Mouse (Mus musculus) myocyte (in vitro differentiated cells): ENCODE measurements around the gene Pld5. TPM values are rescaled to one million over a fixed set of nuclear protein-coding genes. Genes with fewer than 3 reads are reported as not detected.

Experiments used
- H3K27me3 ChIP-seq: one replicate; pipeline ENCODE4 v1.6.1; 2011; ENCODE audit not compliant: control insufficient read depth, insufficient read depth, insufficient read length
- H3K36me3 ChIP-seq: one replicate; pipeline ENCODE4 v1.6.1; 2011; ENCODE audit not compliant: control insufficient read depth, insufficient read depth
- H3K4me2 ChIP-seq: one replicate; pipeline ENCODE4 v1.6.1; 2011; ENCODE audit warnings: low read depth, control low read depth
- H3K4me3 ChIP-seq: one replicate; pipeline ENCODE4 v1.5.1; 2011; ENCODE audit warnings: mild to moderate bottlenecking, control low read depth, moderate library complexity
- H3K79me2 ChIP-seq: one replicate; pipeline ENCODE4 v1.6.1; 2011; ENCODE audit not compliant: control insufficient read depth, insufficient read depth
- H3ac ChIP-seq: one replicate; pipeline ENCODE4 v1.6.1; 2011; ENCODE audit not compliant: control insufficient read depth, insufficient read length
- CEBPB ChIP-seq: IDR thresholded peaks from 2 replicates; pipeline ENCODE4 v1.6.1; 2011; ENCODE audit warnings: mild to moderate bottlenecking, moderate library complexity; ENCODE audit not compliant: poor library complexity, insufficient read depth, severe bottlenecking
- E2F4 ChIP-seq: IDR thresholded peaks from one replicate; pipeline ENCODE4 v1.6.1; 2011; ENCODE audit warnings: mild to moderate bottlenecking, control low read depth, moderate library complexity; ENCODE audit not compliant: insufficient read depth
- MAX ChIP-seq: IDR thresholded peaks from one replicate; pipeline ENCODE4 v1.6.1; 2011; ENCODE audit warnings: low read depth, mild to moderate bottlenecking, control low read depth
- MYOD1 ChIP-seq, 3 experiments: IDR thresholded peaks; one replicate each; pipeline ENCODE4 v1.6.1; 2011; ENCODE audit warnings: control low read depth in 2 of 3, low read depth in 2 of 3, mild to moderate bottlenecking in 2 of 3, moderate library complexity in 1 of 3; ENCODE audit not compliant: insufficient read length in 2 of 3, control insufficient read depth in 1 of 3
- MYOG ChIP-seq, 3 experiments: IDR thresholded peaks; one replicate each; pipeline ENCODE4 v1.6.1; 2011; ENCODE audit warnings: control low read depth in 2 of 3, low read depth in 2 of 3, mild to moderate bottlenecking in 2 of 3; ENCODE audit not compliant: insufficient read length in 2 of 3, control insufficient read depth in 1 of 3, insufficient read depth in 1 of 3
- POLR2A ChIP-seq: IDR thresholded peaks from one replicate; pipeline ENCODE4 v1.6.1; 2011; ENCODE audit warnings: low read depth, mild to moderate bottlenecking, control low read depth, moderate library complexity; ENCODE audit not compliant: insufficient read length
- POLR2AphosphoS2 ChIP-seq: IDR thresholded peaks from one replicate; pipeline ENCODE4 v1.6.1; 2011; ENCODE audit warnings: low read depth, control low read depth; ENCODE audit not compliant: insufficient read length
- REST ChIP-seq: IDR thresholded peaks from one replicate; pipeline ENCODE4 v1.6.1; 2011; ENCODE audit warnings: mild to moderate bottlenecking, control low read depth, moderate library complexity; ENCODE audit not compliant: insufficient read depth, insufficient read length
- SRF ChIP-seq: IDR thresholded peaks from one replicate; pipeline ENCODE4 v1.6.1; 2011; ENCODE audit warnings: low read depth; ENCODE audit not compliant: control insufficient read depth, insufficient read length
- TCF12 ChIP-seq: IDR thresholded peaks from one replicate; pipeline ENCODE4 v1.6.1; 2011; ENCODE audit warnings: mild to moderate bottlenecking, control low read depth; ENCODE audit not compliant: poor library complexity, insufficient read depth, severe bottlenecking
- TCF3 ChIP-seq: IDR thresholded peaks from one replicate; pipeline ENCODE4 v1.6.1; 2011; ENCODE audit warnings: low read depth, control low read depth; ENCODE audit not compliant: insufficient read length
- USF1 ChIP-seq: IDR thresholded peaks from one replicate; pipeline ENCODE4 v1.6.1; 2011; ENCODE audit warnings: low read depth, mild to moderate bottlenecking, control low read depth, moderate library complexity
- polyA plus RNA-seq: library from polyadenylated mRNA; unstranded; fragments of >200 nt; fragmentation: generic; extraction: Trizol; gene quantifications from one replicate; pipeline ENCODE4 v1.2.1, GENCODE M21; 2012; ENCODE audit warnings: missing spikeins

Gene Pld5
- polyA plus RNA-seq, 1 experiment = not detected

DNA sequence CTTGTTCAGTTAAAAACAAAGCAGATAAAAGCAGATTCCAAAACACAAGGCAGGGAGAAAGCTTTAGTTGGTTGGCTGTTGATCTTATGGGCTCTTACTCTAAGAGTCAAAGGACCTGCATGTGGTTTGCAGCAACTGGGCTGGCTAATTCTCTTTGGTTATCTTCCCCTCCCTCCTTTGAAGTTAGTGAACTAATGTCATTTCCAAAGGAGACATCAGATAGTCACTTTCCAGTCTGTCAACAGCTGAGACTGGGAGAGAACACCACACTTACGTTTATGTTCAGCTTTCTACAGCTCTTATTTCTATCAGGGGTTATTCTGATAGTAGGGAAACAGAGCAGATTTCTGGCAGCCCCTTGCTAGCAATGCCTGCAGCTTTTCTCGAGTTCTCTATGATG is 151.3 kb downstream of the Pld5 start:
- no peak for TF ChIP-seq MYOG (IDR thresholded peaks at IDR 0.05; ENCODE audit: control insufficient read depth in 1 of 3, insufficient read depth in 1 of 3, insufficient read length in 2 of 3, low read depth in 2 of 3)
- TF ChIP-seq E2F4 = no peak
- TF ChIP-seq CEBPB = no peak
- TF ChIP-seq TCF12 = no peak
- TF ChIP-seq POLR2AphosphoS2 = no peak
- TF ChIP-seq REST = no peak
- no peak for TF ChIP-seq MAX
- TF ChIP-seq TCF3 = no peak
- no peak for TF ChIP-seq MYOD1 (IDR thresholded peaks at IDR 0.05; ENCODE audit: control insufficient read depth in 1 of 3, insufficient read length in 2 of 3, low read depth in 2 of 3)
- TF ChIP-seq POLR2A = no peak
- no peak for TF ChIP-seq USF1
- TF ChIP-seq SRF = no peak
- Histone ChIP-seq H3K27me3 (no peaks in the 10 kb centered on the region), H3K36me3 (no peaks in the 10 kb centered on the region), H3K4me3 (no peak overlapping the region), H3ac (no peak overlapping the region), H3K79me2 (no peaks in the 10 kb centered on the region), H3K4me2 (no peak overlapping the region)

DNA sequence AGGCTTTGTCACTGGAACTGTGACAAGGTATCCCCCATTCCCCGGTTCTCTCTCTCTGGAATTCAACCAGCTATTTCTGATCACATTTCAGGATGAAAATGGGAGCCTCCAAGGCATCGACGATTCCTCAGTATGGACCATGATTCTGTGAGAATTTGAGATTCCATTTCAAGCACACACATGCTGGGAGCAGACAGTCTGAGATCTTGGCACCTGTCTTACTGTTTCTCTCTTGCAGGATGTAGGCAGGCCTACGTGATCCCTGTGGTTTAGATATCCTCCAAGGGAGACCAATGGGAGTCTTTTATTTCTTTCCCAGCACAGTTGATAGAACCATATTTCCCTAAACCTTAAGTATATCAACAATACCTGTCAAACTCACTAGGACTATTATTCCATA is 159.5 kb downstream of the Pld5 start:
- Histone ChIP-seq H3K79me2 (no peaks in the 10 kb centered on the region), H3K36me3 (no peaks in the 10 kb centered on the region), H3K4me2 (no peak overlapping the region), H3K27me3 (no peaks in the 10 kb centered on the region), H3ac (no peak overlapping the region), H3K4me3 (no peak overlapping the region)
- no peak for TF ChIP-seq SRF
- TF ChIP-seq TCF3 = no peak
- no peak for TF ChIP-seq TCF12
- no peak for TF ChIP-seq USF1
- TF ChIP-seq CEBPB = no peak
- no peak for TF ChIP-seq REST

DNA sequence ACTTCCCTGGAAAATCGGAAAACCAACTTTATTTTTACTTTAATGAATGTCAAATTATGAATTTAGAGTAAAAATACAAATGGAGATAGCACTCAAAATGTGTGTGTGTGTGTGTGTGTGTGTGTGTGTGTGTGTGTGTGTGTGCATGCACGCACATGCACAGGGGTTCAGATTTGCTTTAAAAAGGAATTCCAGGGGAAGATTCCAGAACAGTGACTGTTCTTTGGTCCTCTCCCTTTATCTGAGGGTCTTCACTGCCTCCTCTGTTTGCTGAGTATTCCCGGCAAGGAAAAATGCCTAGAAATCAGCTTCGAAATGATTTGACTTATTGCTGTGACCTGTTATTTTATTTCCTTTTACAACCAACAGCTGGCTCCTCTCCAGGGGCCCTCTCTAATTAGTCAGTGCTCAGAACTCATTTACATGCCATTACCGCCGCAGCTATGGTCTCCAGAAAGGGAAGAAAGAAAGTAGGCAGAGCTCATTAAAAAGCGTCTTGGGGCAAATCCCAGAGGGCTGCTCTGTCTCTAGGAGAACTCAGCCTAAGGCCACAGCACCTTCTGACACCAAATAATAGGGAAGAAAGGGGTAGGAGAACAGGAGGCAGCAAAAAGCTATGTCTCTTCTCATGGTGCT is 176.3 kb downstream of the Pld5 start:
- no peak overlapping the region for H3K4me2 ChIP-seq
- H3K27me3 ChIP-seq = no peaks in the 10 kb centered on the region
- H3K4me3 ChIP-seq = no peak overlapping the region
- no peaks in the 10 kb centered on the region for H3K79me2 ChIP-seq
- no peak overlapping the region for H3ac ChIP-seq
- TF ChIP-seq CEBPB (no peak), MYOG (IDR thresholded peaks at IDR 0.05; ENCODE audit: control insufficient read depth in 1 of 3, insufficient read depth in 1 of 3, insufficient read length in 2 of 3, low read depth in 2 of 3) (no peak), USF1 (no peak), MYOD1 (IDR thresholded peaks at IDR 0.05; ENCODE audit: control insufficient read depth in 1 of 3, insufficient read length in 2 of 3, low read depth in 2 of 3) (no peak), SRF (no peak), TCF12 (no peak), E2F4 (no peak), MAX (no peak), REST (no peak), TCF3 (no peak), POLR2AphosphoS2 (no peak), POLR2A (no peak)
- no peaks in the 10 kb centered on the region for H3K36me3 ChIP-seq

DNA sequence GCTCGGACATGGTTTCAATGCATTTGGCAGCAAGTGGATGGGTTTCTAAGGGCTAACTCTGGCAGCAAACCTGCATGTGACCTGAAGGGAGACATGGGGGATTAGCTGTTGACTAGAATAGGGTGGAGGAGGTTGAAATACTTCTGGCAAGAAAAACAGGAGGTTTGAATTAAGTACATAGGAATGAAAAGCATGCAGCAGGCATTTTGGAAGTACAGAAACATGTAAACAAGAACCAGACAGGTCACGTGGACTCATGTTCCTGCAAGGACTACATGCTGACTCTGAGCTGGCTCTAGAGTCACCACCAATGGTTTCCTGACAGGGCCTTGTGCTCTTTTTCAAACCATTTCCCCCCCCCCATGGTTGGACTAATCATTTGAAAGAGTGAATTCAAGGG is 183.0 kb downstream of the Pld5 start:
- TF ChIP-seq POLR2A (no peak), CEBPB (no peak), USF1 (no peak)

DNA sequence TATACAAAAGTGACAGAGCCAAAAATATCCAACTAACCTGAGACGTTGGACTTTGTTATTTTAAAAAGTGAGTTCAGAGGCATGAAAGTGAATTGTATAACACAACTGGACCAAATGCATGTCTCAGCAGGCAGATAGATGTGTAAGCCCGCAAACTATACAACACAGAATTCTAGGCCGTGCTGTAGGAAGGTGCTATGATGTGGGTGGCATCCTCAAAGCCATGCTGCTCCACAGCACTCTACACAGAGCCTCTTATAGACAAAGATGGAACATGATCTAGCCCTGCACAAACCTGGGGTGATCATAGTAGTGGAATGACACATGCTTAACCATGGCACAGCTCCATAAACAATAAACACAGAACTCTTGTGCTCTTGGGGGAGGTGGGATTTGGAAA is 185.7 kb downstream of the Pld5 start:
- TF ChIP-seq MYOD1 (IDR thresholded peaks at IDR 0.05; ENCODE audit: control insufficient read depth in 1 of 3, insufficient read length in 2 of 3, low read depth in 2 of 3) (no peak), REST (no peak), TCF3 (no peak), TCF12 (no peak)
- no peak overlapping the region for H3K4me2 ChIP-seq
- H3K4me3 ChIP-seq = no peak overlapping the region
- H3K27me3 ChIP-seq = no peaks in the 10 kb centered on the region
- no peaks in the 10 kb centered on the region for H3K36me3 ChIP-seq
- H3K79me2 ChIP-seq = no peaks in the 10 kb centered on the region
- H3ac ChIP-seq = no peak overlapping the region

More for the DNA sequence above, 183.0 kb downstream of the Pld5 start:
- Histone ChIP-seq H3K4me3 (no peak overlapping the region), H3K27me3 (no peaks in the 10 kb centered on the region), H3K36me3 (no peaks in the 10 kb centered on the region), H3ac (no peak overlapping the region), H3K79me2 (no peaks in the 10 kb centered on the region), H3K4me2 (no peak overlapping the region)
